Mouse (Mus musculus) neural tube, embryonic 10.5 days (tissue): ENCODE measurements around the gene Klhl5.

ENCODE experiments used
- DNase-seq: peaks from one replicate; pipeline ENCODE4 v3.0.0-alpha.2; 2017; ENCODE audit warnings: low spot score; ENCODE audit errors: extremely low spot score

Gene Klhl5

GRCm38 (mm10) chr5:65191601-65192000 lies 84.3 kb downstream of the Klhl5 start:
- no peak for DNase-seq

GRCm38 (mm10) chr5:65194441-65194840 lies 87.1 kb downstream of the Klhl5 start:
- no peak for DNase-seq

- peak; percentile 95 for DNase-seq
Measured at GRCm38 (mm10) chr5:65199346-65200128, 92.2 kb downstream of the Klhl5 start, which contains the start of gene Wdr19. Gene Wdr19, plus strand, starts transcription at chr5:65199696.

DNA sequence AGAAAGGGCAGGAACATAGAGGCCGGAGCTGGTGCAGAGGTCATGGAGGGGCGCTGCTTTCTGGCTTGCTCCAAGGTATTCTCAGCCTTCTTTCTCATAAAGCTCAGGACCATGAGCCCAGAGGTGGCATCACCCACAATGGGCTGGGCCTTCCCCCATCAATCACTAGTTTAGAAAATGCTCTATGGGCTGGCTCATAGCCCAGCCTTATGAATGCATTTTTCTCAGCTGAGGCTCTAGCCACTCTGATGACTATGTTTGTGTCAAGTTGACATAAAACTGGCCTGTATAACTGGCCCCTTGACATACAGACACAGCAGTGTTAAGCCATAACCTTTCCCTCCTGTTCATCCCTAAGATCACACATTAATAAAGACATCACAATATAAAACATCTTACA lies 97.4 kb downstream of the Klhl5 start:
- no peak for DNase-seq

GRCm38 (mm10) chr5:65213321-65213720 lies 106.0 kb downstream of the Klhl5 start:
- peak; percentile 29 for DNase-seq
